Mouse (Mus musculus) ovary, adult 18-20 months (tissue): ENCODE results near the gene Actrt2.

ENCODE experiments used
- DNase-seq: peaks from one replicate; pipeline ENCODE4 v3.0.0; 2022; ENCODE audit warnings: low spot score, mixed read lengths

The Actrt2 gene

GRCm38 (mm10) chr4:154667767-154668166, at the start of gene Actrt2:
Gene Actrt2 (minus strand): TSS chr4:154667867.
- no peak for DNase-seq

- DNase-seq, result no peak
Measured at GRCm38 (mm10) chr4:154709391-154710107, 41.9 kb upstream of the Actrt2 start.

GRCm38 (mm10) chr4:154708811-154709210, 41.1 kb upstream of the Actrt2 start:
- no peak for DNase-seq

- DNase-seq, result no peak
Measured at GRCm38 (mm10) chr4:154708223-154708622, 40.6 kb upstream of the Actrt2 start.

GRCm38 (mm10) chr4:154707521-154707920, 39.9 kb upstream of the Actrt2 start:
- DNase-seq, result no peak

- DNase-seq, result no peak
Measured at GRCm38 (mm10) chr4:154706442-154706841, 38.8 kb upstream of the Actrt2 start.

DNA sequence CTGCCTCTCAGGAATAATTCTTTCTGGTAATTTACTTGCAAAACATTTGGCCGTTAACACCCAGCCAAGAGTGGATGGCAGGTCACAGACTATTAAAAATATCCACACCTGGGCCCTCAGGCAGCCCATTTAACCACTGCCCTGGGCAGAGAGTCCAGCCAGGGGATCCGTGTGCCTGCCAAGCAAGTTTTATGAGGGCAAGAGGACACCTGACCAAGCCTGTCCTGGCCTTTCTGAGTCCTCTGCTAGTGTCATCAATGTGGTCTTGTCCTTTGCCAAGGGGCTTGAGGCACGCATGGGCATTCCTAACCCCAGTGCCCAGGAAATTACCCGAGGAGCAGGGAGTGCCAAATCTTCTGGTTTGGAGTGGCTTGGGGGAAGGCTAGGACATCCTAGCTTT, 38.0 kb upstream of the Actrt2 start:
- DNase-seq, result no peak

DNA sequence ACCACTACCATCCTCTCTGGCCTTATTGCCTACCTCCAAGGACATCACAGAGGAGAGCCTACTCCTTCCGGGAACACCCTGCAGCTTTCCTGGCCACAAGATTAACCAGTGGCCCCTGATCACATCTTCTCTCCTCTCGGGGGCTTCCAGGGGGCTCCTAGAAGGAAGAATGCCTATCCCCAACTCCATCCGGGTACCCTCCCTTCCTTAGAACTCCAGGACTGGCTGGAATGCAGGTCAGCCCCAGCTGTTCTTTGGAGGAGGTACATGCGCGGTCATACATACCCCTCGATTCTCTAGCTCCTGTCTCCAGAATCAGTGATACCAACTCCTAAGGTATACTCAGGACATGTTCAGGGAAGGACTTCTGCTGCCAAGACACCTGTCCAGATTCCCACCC, 37.4 kb upstream of the Actrt2 start:
- no peak for DNase-seq

DNA sequence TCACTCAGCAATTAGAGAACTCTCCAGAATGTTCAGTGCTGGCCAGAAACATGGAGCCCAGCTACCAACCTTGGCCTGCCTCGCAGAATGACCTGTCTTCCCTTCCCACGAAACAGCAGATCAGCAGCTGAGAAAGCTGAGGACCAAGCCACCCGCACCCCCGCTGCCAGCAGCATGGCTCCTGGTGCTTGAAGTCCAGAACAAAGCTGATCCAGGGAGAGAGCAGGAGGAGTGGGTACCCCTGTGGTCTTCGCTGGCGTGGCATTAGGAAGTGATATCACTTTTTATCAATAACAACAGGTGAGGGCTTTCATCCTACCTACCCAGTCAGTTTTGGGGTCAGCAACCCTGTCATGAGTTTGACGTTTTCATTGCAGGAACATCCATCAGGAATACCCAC, 36.9 kb upstream of the Actrt2 start:
- DNase-seq, result no peak

GRCm38 (mm10) chr4:154703426-154704070, 35.9 kb upstream of the Actrt2 start:
- DNase-seq, result no peak

GRCm38 (mm10) chr4:154702931-154703330, 35.3 kb upstream of the Actrt2 start:
- no peak for DNase-seq

- DNase-seq, result no peak
Measured at GRCm38 (mm10) chr4:154702186-154702585, 34.5 kb upstream of the Actrt2 start.

DNA sequence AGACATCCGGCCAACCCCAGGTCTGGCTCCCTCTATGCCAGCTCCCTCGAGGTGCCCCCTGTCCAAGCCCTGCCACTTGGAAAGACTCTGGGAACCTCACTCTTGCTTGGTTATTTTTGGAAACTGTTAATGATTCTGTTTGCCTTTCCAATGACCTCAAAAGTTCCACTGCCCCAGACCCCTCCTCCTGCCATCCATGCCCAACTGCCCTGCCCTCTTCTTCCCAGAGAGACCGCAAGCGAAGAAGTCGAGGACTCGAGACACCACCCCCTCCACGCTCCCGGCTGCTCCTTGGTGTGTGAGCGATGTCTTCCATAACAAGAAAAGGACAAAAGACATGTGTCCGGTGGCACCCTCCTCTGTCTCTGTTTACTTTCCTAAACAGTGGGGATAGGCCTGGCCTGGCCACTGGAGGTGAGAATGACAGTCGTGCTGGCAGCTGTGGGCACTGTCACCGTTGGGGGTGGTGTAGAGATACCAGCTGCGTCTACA, 33.3 kb upstream of the Actrt2 start:
- DNase-seq, result no peak

DNA sequence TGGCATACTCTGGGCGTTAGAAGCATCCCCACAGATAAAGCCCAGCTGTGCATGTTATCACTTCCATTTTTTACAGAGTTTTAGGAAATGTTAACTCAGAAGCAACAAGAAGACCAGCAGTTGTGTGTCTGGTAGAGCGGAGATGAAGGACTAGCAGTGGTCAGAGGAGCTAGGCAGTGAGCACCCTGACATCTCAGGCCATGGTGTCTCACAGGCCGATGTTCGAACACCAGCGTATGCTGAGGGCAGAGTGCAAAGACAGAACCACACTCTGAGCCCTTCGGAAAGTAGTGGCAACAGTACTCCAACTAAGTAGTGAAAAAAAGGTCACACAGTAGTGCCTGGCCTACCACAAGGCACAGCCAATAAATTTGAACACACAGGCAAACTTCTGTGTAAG, 32.8 kb upstream of the Actrt2 start:
- no peak for DNase-seq

DNA sequence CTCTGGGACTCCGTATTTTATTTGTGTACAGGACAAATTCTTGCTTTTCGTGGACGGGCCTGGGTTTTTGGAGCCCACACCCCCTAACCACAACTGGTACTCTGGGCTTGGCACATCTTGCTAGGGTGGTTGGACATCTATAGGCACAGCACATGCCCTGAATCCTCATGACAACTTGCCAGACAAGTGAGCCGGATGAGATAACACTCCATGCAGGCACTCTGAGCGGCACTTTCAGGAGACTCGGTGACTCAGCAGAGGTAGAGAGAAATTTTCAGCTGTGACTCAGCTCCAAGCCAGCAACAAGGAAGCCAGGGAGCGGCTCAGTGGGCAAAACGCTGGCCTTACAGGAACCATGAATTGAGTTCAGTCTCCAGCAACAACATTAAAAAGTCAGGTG, 31.6 kb upstream of the Actrt2 start:
- DNase-seq, result no peak

DNA sequence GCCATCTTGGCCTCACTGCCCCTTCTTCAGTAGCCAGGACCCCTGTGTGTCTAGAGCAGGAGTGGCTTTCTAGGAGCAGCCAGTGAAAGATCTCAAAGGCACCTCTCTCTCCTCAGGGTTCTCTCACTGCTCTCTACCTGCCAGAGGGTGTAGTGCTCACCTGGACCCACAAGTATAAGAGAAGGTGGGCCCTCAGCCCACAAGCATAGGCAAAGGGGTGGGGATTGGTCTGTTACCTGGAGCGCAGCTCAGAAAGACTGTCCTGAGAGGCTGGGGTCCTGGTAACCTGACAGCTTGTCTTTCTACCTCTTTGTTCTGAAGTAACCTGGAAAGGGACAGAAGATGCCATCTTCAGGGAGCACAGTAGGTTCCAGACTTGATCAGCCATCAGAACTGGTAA, 31.0 kb upstream of the Actrt2 start:
- DNase-seq, result no peak

- no peak for DNase-seq
Measured at GRCm38 (mm10) chr4:154698021-154698590, 30.4 kb upstream of the Actrt2 start.

DNA sequence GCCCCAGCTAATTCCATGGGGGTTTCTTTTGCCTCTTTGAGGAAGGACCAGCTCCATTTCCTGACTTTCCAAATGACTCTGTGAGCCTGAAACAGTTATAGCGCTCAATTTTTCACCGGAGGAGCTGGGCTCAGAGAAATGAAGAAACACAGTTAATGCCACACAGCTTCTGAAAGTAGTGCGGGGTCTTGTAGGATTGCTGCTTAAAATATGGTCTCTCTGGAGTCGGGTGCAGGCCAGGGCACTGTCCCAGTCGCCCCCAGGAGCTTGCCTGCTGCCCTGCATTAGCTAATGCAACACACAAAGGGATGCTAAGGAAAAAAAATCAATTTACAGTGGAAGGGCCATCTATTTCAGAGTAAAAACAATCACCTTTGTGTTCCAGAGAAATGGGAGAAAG, 29.8 kb upstream of the Actrt2 start:
- DNase-seq, result no peak

DNA sequence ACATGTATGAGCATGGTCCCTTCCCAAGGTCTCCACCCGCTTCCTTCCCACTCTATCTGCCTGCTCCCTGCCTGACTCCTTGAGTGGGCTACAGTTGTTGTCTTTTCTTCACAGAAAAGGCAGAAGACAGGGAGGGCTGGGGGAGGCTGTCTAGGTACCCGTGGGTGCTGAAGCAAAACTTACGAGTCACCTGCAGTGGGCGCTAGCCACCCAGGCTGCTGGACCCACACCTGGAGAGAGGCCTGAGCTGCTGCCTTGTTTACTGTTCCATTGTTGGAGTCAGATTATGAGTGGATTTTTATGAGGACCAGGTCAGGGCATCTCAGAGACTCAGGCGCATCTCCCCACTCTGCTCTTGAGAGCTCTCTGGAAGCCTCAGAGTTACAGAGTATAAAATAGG, 28.9 kb upstream of the Actrt2 start:
- DNase-seq, result no peak

DNA sequence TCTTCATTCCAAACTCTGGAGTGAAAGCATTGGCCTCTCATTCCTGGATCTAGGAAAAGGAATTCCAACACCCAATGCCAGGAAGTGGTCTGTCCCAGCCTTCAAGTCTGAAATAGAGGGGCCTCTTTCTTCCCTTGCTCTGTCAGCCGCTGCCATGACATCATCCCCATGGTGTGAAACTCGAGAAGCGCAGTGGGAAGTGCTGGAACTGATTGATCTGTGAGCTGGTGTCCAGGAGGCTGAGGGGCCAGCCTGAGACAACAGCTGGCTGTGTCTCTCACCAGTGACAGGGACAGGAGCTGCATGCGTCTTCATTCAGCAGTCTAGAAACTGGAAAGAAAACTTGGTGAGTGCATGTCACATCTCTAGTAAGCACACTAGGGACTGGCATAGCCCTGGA, 28.5 kb upstream of the Actrt2 start:
- no peak for DNase-seq

- no peak for DNase-seq
Measured at GRCm38 (mm10) chr4:154694361-154694760, 26.7 kb upstream of the Actrt2 start.

DNA sequence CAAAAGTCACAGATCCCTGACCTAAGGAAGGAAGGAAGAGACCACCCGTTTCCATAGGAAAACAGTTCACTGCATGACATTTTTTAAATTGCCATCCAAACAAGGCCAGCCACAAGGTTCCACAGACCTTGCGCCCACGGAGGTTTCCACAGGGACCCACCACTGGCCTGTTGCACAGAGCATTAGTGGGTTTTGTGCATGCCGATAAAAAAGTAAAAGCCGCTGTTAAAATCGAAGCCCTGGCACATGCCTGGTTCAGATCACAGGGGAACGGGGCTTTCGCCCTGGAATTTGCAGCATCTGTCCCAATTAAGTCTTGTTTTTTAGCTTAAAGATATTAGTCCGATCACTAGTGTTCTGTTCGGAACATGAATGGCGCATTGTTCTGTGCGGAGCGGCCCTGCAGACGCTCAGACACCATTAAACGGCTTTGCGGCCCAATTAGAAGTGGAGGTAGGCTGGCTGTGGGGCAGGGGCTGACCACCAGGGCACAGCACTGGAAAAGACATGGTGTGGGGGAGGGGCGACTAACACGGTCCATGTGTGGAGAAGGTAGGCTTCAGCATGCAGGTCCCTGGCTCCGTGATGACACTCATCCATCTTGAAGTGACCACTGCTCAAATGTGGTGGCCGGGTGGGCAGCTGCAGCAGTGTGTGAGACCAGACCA, 25.8 kb upstream of the Actrt2 start:
- no peak for DNase-seq
